Mouse (Mus musculus) liver, embryonic 14.5 days (tissue): Measurements from ENCODE around the gene St6galnac6. TPM values are rescaled to one million over a fixed set of nuclear protein-coding genes. Genes with fewer than 3 reads are reported as not detected.

Source experiments
- ATAC-seq: fragments of 200-750 bp; cut with Nextera tagmentation; 2 replicates; pipeline ENCODE4 v1.8.0; 2017; ENCODE audit warnings: moderate number of reproducible peaks, mild to moderate bottlenecking, moderate library complexity; ENCODE audit not compliant: insufficient read depth
- DNase-seq, 3 experiments: peaks; one replicate each; pipeline ENCODE4 v3.0.0-alpha.2; 2012 to 2013; ENCODE audit warnings: low read depth in 3 of 3, low spot score in 3 of 3
- H3K27ac ChIP-seq: fragments of 300-500 bp; sonication (generic); 2 replicates; pipeline ENCODE4 v1.5.1; 2014; ENCODE audit warnings: moderate library complexity, mild to moderate bottlenecking, control low read depth, inconsistent platforms
- H3K27me3 ChIP-seq: fragments of 300-500 bp; sonication (generic); 2 replicates; pipeline ENCODE4 v1.6.1; 2014; ENCODE audit warnings: mild to moderate bottlenecking, low read length, moderate library complexity; ENCODE audit not compliant: control insufficient read depth, insufficient read depth
- H3K36me3 ChIP-seq: fragments of 300-500 bp; sonication (generic); replicated peaks from 2 replicates; pipeline ENCODE4 v1.6.1; 2014; ENCODE audit warnings: low read depth; ENCODE audit not compliant: control insufficient read depth, insufficient read depth
- H3K4me1 ChIP-seq, 2 experiments: fragments of 200-500 bp in 1 of 2; fragments of 300-500 bp in 1 of 2; sonication (generic) in 1 of 2; replicated peaks; 2 replicates each; pipeline ENCODE4 v1.6.1; 2012 to 2014; ENCODE audit warnings: antibody characterized with exemption in 1 of 2, inconsistent platforms in 1 of 2, low read length in 1 of 2; ENCODE audit not compliant: control insufficient read depth in 2 of 2, insufficient read depth in 2 of 2
- H3K4me2 ChIP-seq: fragments of 300-500 bp; sonication (generic); 2 replicates; pipeline ENCODE4 v1.6.1; 2014; ENCODE audit warnings: low read depth, mild to moderate bottlenecking, control low read depth, moderate library complexity
- H3K4me3 ChIP-seq, 2 experiments: fragments of 200-500 bp in 1 of 2; fragments of 300-500 bp in 1 of 2; sonication (generic) in 1 of 2; 2 replicates each; pipeline ENCODE4 v1.5.1; 2012 to 2014; ENCODE audit warnings: low read depth in 2 of 2, low read length in 2 of 2, mild to moderate bottlenecking in 2 of 2, control low read depth in 1 of 2, inconsistent platforms in 1 of 2, moderate library complexity in 1 of 2; ENCODE audit not compliant: insufficient read depth in 1 of 2
- H3K9ac ChIP-seq: fragments of 300-500 bp; sonication (generic); replicated peaks from 2 replicates; pipeline ENCODE4 v1.6.1; 2014; ENCODE audit warnings: mild to moderate bottlenecking, control low read depth, moderate library complexity
- H3K9me3 ChIP-seq: fragments of 300-500 bp; sonication (generic); 2 replicates; pipeline ENCODE4 v1.6.1; 2016; ENCODE audit warnings: low read length, mixed read lengths; ENCODE audit not compliant: control insufficient read depth
- CTCF ChIP-seq: IDR thresholded peaks from 2 replicates; pipeline ENCODE4 v1.5.1; 2016; ENCODE audit warnings: antibody characterized with exemption, low read depth, control low read depth
- EP300 ChIP-seq: IDR thresholded peaks from 2 replicates; pipeline ENCODE4 v1.6.1; 2016; ENCODE audit warnings: antibody characterized with exemption, low read depth
- WGBS: fragments of 180-500 bp; shearing (Covaris S2); extraction: QIAGEN DNeasy Blood & Tissue Kit; methylation state at CpG from one replicate; pipeline ENCODE4 v1.1.7; 2014; ENCODE audit not compliant: insufficient replicate concordance; 5-methylcytosine and 5-hydroxymethylcytosine counted together
- polyA plus RNA-seq, 2 experiments: library from polyadenylated mRNA; depleted of rRNA in 1 of 2; stranded (reverse) in 1 of 2; unstranded in 1 of 2; fragments of >200 nt; fragmentation: Nextera tagmentation in 1 of 2; extraction: Ambion mirVana in 1 of 2; gene quantifications; 2 replicates each; pipeline versions ENCODE4 v1.2.1 to v1.2.3; 2012 to 2014

The St6galnac6 gene
- polyA plus RNA-seq, 2 experiments = 3.2 to 9.9 TPM

GRCm38 (mm10) chr2:32634277-32635105 is 35.0 kb downstream of the St6galnac6 start:
- Histone ChIP-seq H3K4me1 (peaks cover 0 to 2% of the 10 kb centered on the region in 2 experiments; a peak in 1 of 4 replicates), H3K36me3 (no peaks in the 10 kb centered on the region), H3K4me2 (no peak overlapping the region), H3K9me3 (no peaks in the 10 kb centered on the region), H3K4me3 (no peak overlapping the region), H3K27me3 (no peaks in the 10 kb centered on the region), H3K9ac (no peak overlapping the region), H3K27ac (no peak overlapping the region)
- ATAC-seq = no peak
- DNase-seq = no peak
- 68% methylated on average over 10 of the region's 10 CpGs for WGBS
- no peak for TF ChIP-seq CTCF
- no peak for TF ChIP-seq EP300

- H3K4me3 ChIP-seq = no peak overlapping the region
- no peaks in the 10 kb centered on the region for H3K9me3 ChIP-seq
- TF ChIP-seq EP300 = no peak
- TF ChIP-seq CTCF = no peak
- H3K36me3 ChIP-seq = no peaks in the 10 kb centered on the region
- no peak for ATAC-seq
- no peak for DNase-seq
- no peak overlapping the region for H3K4me2 ChIP-seq
- H3K27ac ChIP-seq = no peak overlapping the region
- H3K9ac ChIP-seq = no peak overlapping the region
- WGBS = 77% methylated on average over 7 of the region's 7 CpGs
- no peaks in the 10 kb centered on the region for H3K27me3 ChIP-seq
- peaks cover 0 to 2% of the 10 kb centered on the region in 2 experiments; a peak in 1 of 4 replicates for H3K4me1 ChIP-seq
These were observed 37.1 kb downstream of the St6galnac6 start for GRCm38 (mm10) chr2:32636617-32637016.

- H3K36me3 ChIP-seq = no peaks in the 10 kb centered on the region
- no peak for DNase-seq
These were observed 38.3 kb downstream of the St6galnac6 start for GRCm38 (mm10) chr2:32637778-32638281.

GRCm38 (mm10) chr2:32639632-32640031 is 40.1 kb downstream of the St6galnac6 start:
- TF ChIP-seq EP300 (no peak), CTCF (no peak)
- no peak for ATAC-seq
- H3K27me3 ChIP-seq = no peaks in the 10 kb centered on the region
- no peak for DNase-seq
- H3K9ac ChIP-seq = no peak overlapping the region
- no peaks in the 10 kb centered on the region for H3K9me3 ChIP-seq
- no peak overlapping the region for H3K4me3 ChIP-seq
- H3K4me1 ChIP-seq = peaks cover 4 to 9% of the 10 kb centered on the region in 2 experiments
- whole genome bisulfite sequencing = 15% methylated on average over 1 of the region's 1 CpGs
- H3K36me3 ChIP-seq = no peaks in the 10 kb centered on the region
- no peak overlapping the region for H3K27ac ChIP-seq
- H3K4me2 ChIP-seq = no peak overlapping the region

More at GRCm38 (mm10) chr2:32637778-32638281, 38.3 kb downstream of the St6galnac6 start:
- TF ChIP-seq CTCF = no peak
- TF ChIP-seq EP300 = no peak
- H3K27me3 ChIP-seq = no peaks in the 10 kb centered on the region
- WGBS = 24% methylated on average over 11 of the region's 11 CpGs
- H3K27ac ChIP-seq = no peak overlapping the region
- ATAC-seq = peak; percentile 69
- H3K4me3 ChIP-seq = no peak overlapping the region
- H3K9ac ChIP-seq = no peak overlapping the region
- no peaks in the 10 kb centered on the region for H3K9me3 ChIP-seq
- peaks cover 0 to 2% of the 10 kb centered on the region in 2 experiments; a peak in 1 of 4 replicates for H3K4me1 ChIP-seq
- no peak overlapping the region for H3K4me2 ChIP-seq

GRCm38 (mm10) chr2:32640550-32641051 is 41.1 kb downstream of the St6galnac6 start:
- Histone ChIP-seq H3K9ac (no peak overlapping the region), H3K4me1 (peaks cover 13 to 19% of the 10 kb centered on the region in 2 experiments), H3K4me2 (no peak overlapping the region), H3K4me3 (no peak overlapping the region), H3K27ac (no peak overlapping the region), H3K27me3 (no peaks in the 10 kb centered on the region), H3K9me3 (no peaks in the 10 kb centered on the region), H3K36me3 (no peaks in the 10 kb centered on the region)
- TF ChIP-seq CTCF (no peak), EP300 (no peak)
- ATAC-seq (no peak), DNase-seq (no peak)
- 47% methylated on average over 6 of the region's 6 CpGs for WGBS
